Mouse (Mus musculus): ENCODE results near the gene Zbtb9. TPM values are rescaled to one million over a fixed set of nuclear protein-coding genes. Genes with fewer than 3 reads are reported as not detected.

Gene Zbtb9
- total and polyA plus RNA-seq, 2 experiments from 2014 or later = 6.6 to 21.4 TPM

DNA sequence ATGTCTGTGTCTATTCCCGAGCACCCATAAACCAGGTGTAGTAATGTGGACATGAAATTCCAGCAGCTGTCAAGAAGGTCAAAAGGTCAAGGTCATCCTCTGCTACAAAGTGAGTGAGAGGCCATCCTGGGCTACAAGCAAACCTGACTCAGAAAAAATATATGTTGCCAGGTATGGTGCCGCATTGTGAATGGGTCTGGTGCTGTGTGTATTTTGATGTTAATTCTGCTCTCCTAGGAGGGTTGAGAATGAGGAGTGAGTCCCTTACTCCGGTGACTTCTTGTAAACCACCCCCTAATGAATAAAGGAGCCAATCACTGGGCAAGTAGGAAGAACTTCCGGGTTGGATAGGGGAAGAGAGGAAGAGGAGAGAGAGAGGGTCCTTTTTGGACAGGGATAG is 24.7 kb downstream of the Zbtb9 start:
- DNase-seq (ENCODE audit: low spot score) (no peak), ATAC-seq (no peak)
- 76% methylated on average over 4 of the region's 4 CpGs for WGBS
- no peaks in the 10 kb centered on the region for H3K4me1 ChIP-seq (ENCODE audit: insufficient read depth, low read length)
- H3K4me2 ChIP-seq (ENCODE audit: low read depth, low read length) = no peak overlapping the region
- H3K36me3 ChIP-seq (ENCODE audit: insufficient read depth, low read length) = no peaks in the 10 kb centered on the region
- H3K27ac ChIP-seq = no peak overlapping the region
- H3K9me3 ChIP-seq (ENCODE audit: low read length) = no peaks in the 10 kb centered on the region
- no peak for TF ChIP-seq CTCF (IDR thresholded peaks at IDR 0.05; ENCODE audit: low read depth)
- no peaks in the 10 kb centered on the region for H3K27me3 ChIP-seq (ENCODE audit: insufficient read depth, low read length)
- no peak overlapping the region for H3K9ac ChIP-seq (replicated peaks; ENCODE audit: low read length)
- H3K4me3 ChIP-seq (ENCODE audit: low read length) = no peak overlapping the region

DNA sequence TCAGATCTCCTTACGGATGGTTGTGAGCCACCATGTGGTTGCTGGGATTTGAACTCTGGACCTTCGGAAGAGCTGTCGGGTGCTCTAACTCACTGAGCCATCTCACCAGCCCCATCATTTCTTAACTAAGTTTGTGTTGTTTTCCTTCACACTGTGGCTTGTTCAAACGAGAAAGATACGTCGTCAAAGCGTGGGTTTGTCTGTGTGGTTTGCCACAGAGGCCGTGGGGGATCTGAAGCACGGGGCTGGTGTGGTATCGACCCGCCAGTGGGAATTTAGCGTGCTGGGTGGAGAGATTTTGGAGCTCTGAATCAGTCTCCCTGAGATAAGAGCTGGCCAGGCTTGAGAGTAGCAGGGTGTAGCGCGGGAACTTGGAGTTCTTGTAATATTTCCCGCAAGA is 25.3 kb downstream of the Zbtb9 start:
- DNase-seq (ENCODE audit: low spot score) (no peak), ATAC-seq (no peak)
- no peak for TF ChIP-seq CTCF (IDR thresholded peaks at IDR 0.05; ENCODE audit: low read depth)
- H3K36me3 ChIP-seq (ENCODE audit: insufficient read depth, low read length) = no peaks in the 10 kb centered on the region
- no peak overlapping the region for H3K9ac ChIP-seq (replicated peaks; ENCODE audit: low read length)
- H3K9me3 ChIP-seq (ENCODE audit: low read length) = no peaks in the 10 kb centered on the region
- 91% methylated on average over 15 of the region's 15 CpGs for WGBS
- H3K4me2 ChIP-seq (ENCODE audit: low read depth, low read length) = no peak overlapping the region
- no peak overlapping the region for H3K27ac ChIP-seq
- no peak overlapping the region for H3K4me3 ChIP-seq (ENCODE audit: low read length)
- no peaks in the 10 kb centered on the region for H3K27me3 ChIP-seq (ENCODE audit: insufficient read depth, low read length)
- no peaks in the 10 kb centered on the region for H3K4me1 ChIP-seq (ENCODE audit: insufficient read depth, low read length)

- WGBS = 80% methylated on average over 12 of the region's 12 CpGs
- ATAC-seq = peak; percentile 39; the same call in 1 of the 2 replicates
- H3K9ac ChIP-seq (replicated peaks; ENCODE audit: low read length) = no peak overlapping the region
- no peak overlapping the region for H3K4me3 ChIP-seq (ENCODE audit: low read length)
- peak; percentile 33 for DNase-seq (ENCODE audit: low spot score)
- H3K4me1 ChIP-seq (ENCODE audit: insufficient read depth, low read length) = no peaks in the 10 kb centered on the region
- no peak overlapping the region for H3K4me2 ChIP-seq (ENCODE audit: low read depth, low read length)
- TF ChIP-seq CTCF (IDR thresholded peaks at IDR 0.05; ENCODE audit: low read depth) = no peak
- H3K9me3 ChIP-seq (ENCODE audit: low read length) = no peaks in the 10 kb centered on the region
- H3K27ac ChIP-seq = no peak overlapping the region
- no peaks in the 10 kb centered on the region for H3K36me3 ChIP-seq (ENCODE audit: insufficient read depth, low read length)
- H3K27me3 ChIP-seq (ENCODE audit: insufficient read depth, low read length) = no peaks in the 10 kb centered on the region
Measured at GRCm38 (mm10) chr17:26999996-27000395, 27.0 kb downstream of the Zbtb9 start.

DNA sequence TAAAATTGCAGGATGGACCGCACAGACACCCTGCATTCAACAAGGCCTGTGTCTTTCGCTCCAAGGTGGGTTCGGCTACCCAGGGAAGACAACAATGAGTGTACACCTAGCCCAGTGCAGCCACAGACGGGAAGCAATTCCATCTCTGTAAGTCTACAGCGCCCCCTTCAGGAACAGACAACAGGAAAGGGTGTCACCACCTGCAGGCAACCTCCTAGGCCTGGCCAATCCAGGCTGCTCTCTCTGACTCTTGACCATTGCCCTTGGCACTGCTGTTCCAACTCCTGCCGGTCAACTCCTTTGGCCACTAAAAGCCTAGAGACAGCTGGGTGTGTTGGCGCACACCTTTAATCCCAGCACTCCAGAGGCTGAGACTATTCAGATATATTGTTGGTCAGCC is 28.2 kb downstream of the Zbtb9 start:
- no peak overlapping the region for H3K4me3 ChIP-seq (ENCODE audit: low read length)

DNA sequence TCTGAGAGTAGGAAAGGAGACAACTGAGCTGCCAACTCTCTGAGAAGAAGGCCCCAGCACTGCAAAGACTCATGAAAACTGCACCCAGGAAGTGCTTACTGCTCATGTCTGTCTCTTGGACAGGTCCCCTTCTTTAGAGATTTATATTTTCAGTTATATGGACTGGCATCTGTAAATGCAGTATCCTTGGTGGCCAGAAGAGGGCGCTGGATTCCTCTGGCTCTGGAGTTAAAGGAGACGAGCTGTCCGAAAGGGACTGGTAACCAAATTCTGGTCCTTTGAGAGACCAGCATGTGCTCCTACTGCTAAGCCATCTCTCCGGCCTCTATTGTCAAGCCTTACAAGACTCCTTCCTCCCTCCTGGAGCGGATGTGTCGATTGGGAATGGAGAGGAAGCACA is 28.9 kb downstream of the Zbtb9 start:
- Histone ChIP-seq H3K4me1 (ENCODE audit: insufficient read depth, low read length) (no peaks in the 10 kb centered on the region), H3K27me3 (ENCODE audit: insufficient read depth, low read length) (no peaks in the 10 kb centered on the region), H3K4me3 (ENCODE audit: low read length) (no peak overlapping the region), H3K9me3 (ENCODE audit: low read length) (no peaks in the 10 kb centered on the region), H3K4me2 (ENCODE audit: low read depth, low read length) (no peak overlapping the region), H3K9ac (replicated peaks; ENCODE audit: low read length) (no peak overlapping the region), H3K27ac (no peak overlapping the region), H3K36me3 (ENCODE audit: insufficient read depth, low read length) (no peaks in the 10 kb centered on the region)
- 39% methylated on average over 6 of the region's 6 CpGs for WGBS
- DNase-seq (ENCODE audit: low spot score) (no peak), ATAC-seq (no peak)
- TF ChIP-seq CTCF (IDR thresholded peaks at IDR 0.05; ENCODE audit: low read depth) = peak; percentile 59

More for the DNA sequence above, 28.2 kb downstream of the Zbtb9 start:
- no peak overlapping the region for H3K27ac ChIP-seq
- no peak overlapping the region for H3K9ac ChIP-seq (replicated peaks; ENCODE audit: low read length)
- no peaks in the 10 kb centered on the region for H3K9me3 ChIP-seq (ENCODE audit: low read length)
- no peaks in the 10 kb centered on the region for H3K4me1 ChIP-seq (ENCODE audit: insufficient read depth, low read length)
- no peak overlapping the region for H3K4me2 ChIP-seq (ENCODE audit: low read depth, low read length)
- no peaks in the 10 kb centered on the region for H3K36me3 ChIP-seq (ENCODE audit: insufficient read depth, low read length)
- TF ChIP-seq CTCF (IDR thresholded peaks at IDR 0.05; ENCODE audit: low read depth) = peak; percentile 35
- WGBS = 78% methylated on average over 7 of the region's 7 CpGs
- no peak for DNase-seq (ENCODE audit: low spot score)
- no peak for ATAC-seq
- H3K27me3 ChIP-seq (ENCODE audit: insufficient read depth, low read length) = no peaks in the 10 kb centered on the region

GRCm38 (mm10) chr17:27004431-27004830 is 31.5 kb downstream of the Zbtb9 start:
- Histone ChIP-seq H3K9me3 (ENCODE audit: low read length) (no peaks in the 10 kb centered on the region), H3K4me3 (ENCODE audit: low read length) (no peak overlapping the region), H3K4me2 (ENCODE audit: low read depth, low read length) (no peak overlapping the region), H3K4me1 (ENCODE audit: insufficient read depth, low read length) (no peaks in the 10 kb centered on the region), H3K36me3 (ENCODE audit: insufficient read depth, low read length) (no peaks in the 10 kb centered on the region), H3K27ac (no peak overlapping the region), H3K27me3 (ENCODE audit: insufficient read depth, low read length) (no peaks in the 10 kb centered on the region), H3K9ac (replicated peaks; ENCODE audit: low read length) (no peak overlapping the region)
- WGBS = 40% methylated on average over 9 of the region's 9 CpGs
- DNase-seq (ENCODE audit: low spot score) (peak; percentile 46), ATAC-seq (no peak)
- peak; percentile 77 for TF ChIP-seq CTCF (IDR thresholded peaks at IDR 0.05; ENCODE audit: low read depth)

DNA sequence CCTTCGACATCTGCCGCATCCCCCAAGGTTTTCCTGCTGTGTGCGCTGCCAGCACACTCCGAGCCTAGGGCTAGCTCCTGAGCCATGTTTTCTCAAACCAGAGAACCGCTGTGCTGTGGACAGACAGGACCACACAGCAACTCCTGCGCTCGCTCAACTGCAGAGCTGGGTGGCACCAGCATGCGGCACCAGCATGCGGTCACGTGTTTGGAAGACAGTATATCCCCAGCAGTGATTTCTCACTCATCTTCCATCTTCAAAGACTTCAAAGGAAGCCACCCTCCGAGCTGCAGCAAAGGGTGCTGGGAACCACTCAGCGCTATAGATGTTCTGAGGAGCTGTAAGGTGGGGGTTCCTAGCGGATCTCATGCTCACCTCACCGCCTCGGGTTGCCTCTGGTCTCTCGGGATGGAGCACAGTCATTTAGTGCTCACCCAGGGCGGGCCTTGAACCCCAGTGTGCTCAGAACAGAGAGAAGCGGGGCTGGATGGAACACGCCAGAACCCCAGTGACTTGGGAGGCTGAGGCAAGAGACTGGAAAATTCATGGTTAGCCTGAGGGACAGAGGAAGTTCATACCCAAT is 32.0 kb downstream of the Zbtb9 start:
- Histone ChIP-seq H3K4me3 (ENCODE audit: low read length) (no peak overlapping the region), H3K27ac (no peak overlapping the region), H3K4me1 (ENCODE audit: insufficient read depth, low read length) (no peaks in the 10 kb centered on the region), H3K36me3 (ENCODE audit: insufficient read depth, low read length) (no peaks in the 10 kb centered on the region), H3K9me3 (ENCODE audit: low read length) (no peaks in the 10 kb centered on the region), H3K27me3 (ENCODE audit: insufficient read depth, low read length) (no peaks in the 10 kb centered on the region), H3K9ac (replicated peaks; ENCODE audit: low read length) (no peak overlapping the region), H3K4me2 (ENCODE audit: low read depth, low read length) (no peak overlapping the region)
- TF ChIP-seq CTCF (IDR thresholded peaks at IDR 0.05; ENCODE audit: low read depth) = no peak
- WGBS = 39% methylated on average over 19 of the region's 19 CpGs
- ATAC-seq (no peak), DNase-seq (ENCODE audit: low spot score) (no peak)
